Mouse (Mus musculus) C2C12 (cell line): ENCODE data around the gene Ifnar2.

Experiments used
- CTCF ChIP-seq: IDR thresholded peaks from one replicate; pipeline ENCODE4 v1.5.1; 2011; ENCODE audit not compliant: control insufficient read depth, insufficient read depth, insufficient read length
- FOSL1 ChIP-seq: IDR thresholded peaks from one replicate; pipeline ENCODE4 v1.8.0; 2011; ENCODE audit warnings: mild to moderate bottlenecking, low read length; ENCODE audit not compliant: poor library complexity, insufficient read depth, severe bottlenecking
- MAX ChIP-seq: IDR thresholded peaks from one replicate; pipeline ENCODE4 v1.6.1; 2011; ENCODE audit warnings: mild to moderate bottlenecking, control low read depth
- MYOD1 ChIP-seq: IDR thresholded peaks from one replicate; pipeline ENCODE4 v1.6.1; 2011; ENCODE audit warnings: low read depth; ENCODE audit not compliant: control insufficient read depth, insufficient read length
- USF1 ChIP-seq: IDR thresholded peaks from one replicate; pipeline ENCODE4 v1.6.1; 2011; ENCODE audit warnings: low read depth, mild to moderate bottlenecking, control low read depth, moderate library complexity

DNA sequence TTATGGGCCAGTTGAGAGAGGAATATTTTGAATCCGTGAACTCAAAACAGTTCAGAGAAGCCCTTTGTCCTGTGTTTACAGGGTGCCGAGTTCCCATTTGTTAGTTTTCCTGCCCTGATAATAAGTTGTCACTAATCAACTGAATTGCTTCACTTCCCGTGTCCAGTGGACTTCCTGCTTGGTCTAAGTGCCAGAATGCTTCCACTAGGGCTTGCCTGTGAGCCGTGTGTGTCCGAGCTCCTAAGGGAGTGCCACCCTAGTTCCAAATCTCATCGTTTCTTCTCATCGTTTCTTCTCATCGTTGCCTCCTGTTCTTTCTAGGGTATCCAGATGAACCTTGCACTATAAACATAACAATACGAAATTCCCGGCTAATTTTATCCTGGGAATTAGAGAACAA lies 13.0 kb downstream of the Ifnar2 start:
- no peak for TF ChIP-seq USF1
- TF ChIP-seq CTCF = no peak
- no peak for TF ChIP-seq MAX
- TF ChIP-seq MYOD1 = no peak
- TF ChIP-seq FOSL1 = no peak
